Mouse (Mus musculus): ENCODE data around the gene Lipa.

Lipa gene

DNA sequence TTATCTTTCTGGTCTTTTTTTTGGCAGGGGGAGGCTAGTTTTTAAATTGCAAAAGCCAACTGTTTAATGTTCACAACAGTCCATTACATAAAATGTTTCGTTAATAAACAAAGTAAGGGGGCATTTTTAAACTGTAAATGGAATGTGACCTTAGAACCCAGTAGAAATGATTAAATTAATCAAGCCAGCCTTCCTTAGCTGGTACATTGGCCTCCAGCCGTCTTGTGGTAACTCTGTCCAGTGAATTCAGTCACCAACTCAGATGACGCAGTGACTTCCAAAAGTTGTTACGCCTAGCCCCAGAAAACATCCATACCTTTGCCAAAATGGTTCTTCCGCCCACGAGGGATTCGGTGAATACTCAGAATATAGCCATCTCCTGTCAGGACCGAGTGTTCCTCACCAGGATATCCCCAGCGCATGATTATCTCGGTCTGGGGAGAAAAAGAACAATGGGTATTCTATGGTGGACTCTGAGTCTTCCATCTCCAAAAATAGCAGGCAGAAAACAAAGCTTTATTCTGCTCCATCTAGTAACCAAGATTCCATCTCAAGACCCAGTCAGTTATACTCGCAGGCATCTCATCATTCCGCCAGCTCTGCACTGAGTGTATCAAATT lies 4.1 kb downstream of the Lipa start:
- DNase-seq (ENCODE audit: low spot score in 2 of 2): no peak

DNA sequence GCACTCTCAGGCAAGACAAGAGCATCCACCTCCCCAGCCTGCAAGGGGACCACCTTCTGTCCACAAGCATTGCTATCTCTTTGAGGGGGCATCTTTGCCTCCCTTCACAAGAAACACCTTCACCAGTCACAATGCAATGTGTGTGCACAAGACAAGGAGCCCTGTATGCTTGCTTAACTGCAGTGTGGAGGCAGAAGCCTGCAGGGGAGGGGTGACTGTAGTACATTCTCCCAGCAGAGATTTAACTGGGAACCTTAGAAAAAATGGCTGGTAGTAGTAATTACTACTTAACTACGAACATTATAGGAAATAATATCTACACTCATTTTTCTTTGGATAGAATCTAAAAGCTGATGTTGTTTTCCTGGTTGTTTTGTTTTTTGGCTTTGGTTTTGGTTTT lies 5.3 kb downstream of the Lipa start:
- no peak for DNase-seq (ENCODE audit: low spot score in 2 of 2)

GRCm38 (mm10) chr19:34521361-34521760 lies 5.9 kb downstream of the Lipa start:
- DNase-seq (ENCODE audit: low spot score in 2 of 2): no peak

DNA sequence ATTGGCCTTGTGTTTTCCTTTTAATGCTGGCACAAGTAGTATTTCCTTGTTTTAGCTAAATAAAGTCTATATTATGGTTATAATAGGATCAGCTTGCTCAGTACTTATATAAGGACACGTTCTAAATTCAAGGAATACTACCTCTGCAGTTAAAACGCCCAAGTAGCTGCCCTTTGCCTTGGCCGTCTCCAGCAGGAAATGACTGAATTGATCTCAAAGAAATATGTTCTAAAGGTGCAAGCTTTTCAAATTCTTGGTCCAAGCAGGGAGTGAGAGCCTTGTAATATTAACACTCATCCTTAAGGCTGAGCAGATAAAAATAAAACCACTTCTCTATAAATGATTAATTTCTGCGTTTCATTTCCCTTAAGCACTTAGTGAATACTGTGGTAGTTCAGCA lies 7.2 kb downstream of the Lipa start:
- no peak for DNase-seq (ENCODE audit: low spot score in 2 of 2)

DNA sequence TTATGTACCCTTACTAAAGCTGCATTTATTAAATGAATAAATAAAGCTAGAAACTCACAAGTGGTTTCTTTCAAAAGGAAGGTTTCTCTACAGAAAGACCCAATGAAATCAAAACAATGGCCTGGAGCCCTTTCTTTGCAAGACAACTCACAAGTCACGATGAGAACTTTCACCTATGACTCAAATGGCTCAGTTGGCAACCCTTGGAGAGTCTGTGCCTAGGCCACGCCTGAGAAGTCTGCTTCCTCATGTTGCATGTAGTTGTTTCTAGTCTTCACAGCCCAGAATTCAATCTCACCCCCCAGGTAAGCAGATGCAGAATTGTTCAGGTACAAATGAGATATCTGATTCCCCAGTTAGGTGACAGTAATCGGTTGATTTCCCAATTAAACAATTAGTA lies 7.6 kb downstream of the Lipa start:
- no peak for DNase-seq (ENCODE audit: low spot score in 2 of 2)

DNA sequence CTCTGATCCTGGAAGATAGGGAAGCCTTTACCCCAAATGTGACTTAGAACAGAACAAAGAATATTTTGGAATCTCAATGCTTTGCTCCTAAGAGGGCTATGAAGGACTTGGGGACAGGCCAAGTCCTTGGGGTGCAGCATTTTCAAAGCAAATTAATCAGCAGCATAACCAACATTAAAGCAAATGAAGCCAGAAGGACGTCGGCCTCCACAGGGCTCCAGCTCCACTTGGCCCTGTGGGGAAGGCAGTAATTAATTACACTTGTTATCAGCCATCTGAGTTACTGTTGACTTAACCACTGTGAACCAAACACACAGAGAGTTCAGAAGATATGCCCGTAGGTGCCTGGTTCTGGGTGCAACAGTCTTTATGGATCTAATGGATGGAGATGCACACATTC lies 8.5 kb downstream of the Lipa start:
- no peak for DNase-seq (ENCODE audit: low spot score in 2 of 2)

DNA sequence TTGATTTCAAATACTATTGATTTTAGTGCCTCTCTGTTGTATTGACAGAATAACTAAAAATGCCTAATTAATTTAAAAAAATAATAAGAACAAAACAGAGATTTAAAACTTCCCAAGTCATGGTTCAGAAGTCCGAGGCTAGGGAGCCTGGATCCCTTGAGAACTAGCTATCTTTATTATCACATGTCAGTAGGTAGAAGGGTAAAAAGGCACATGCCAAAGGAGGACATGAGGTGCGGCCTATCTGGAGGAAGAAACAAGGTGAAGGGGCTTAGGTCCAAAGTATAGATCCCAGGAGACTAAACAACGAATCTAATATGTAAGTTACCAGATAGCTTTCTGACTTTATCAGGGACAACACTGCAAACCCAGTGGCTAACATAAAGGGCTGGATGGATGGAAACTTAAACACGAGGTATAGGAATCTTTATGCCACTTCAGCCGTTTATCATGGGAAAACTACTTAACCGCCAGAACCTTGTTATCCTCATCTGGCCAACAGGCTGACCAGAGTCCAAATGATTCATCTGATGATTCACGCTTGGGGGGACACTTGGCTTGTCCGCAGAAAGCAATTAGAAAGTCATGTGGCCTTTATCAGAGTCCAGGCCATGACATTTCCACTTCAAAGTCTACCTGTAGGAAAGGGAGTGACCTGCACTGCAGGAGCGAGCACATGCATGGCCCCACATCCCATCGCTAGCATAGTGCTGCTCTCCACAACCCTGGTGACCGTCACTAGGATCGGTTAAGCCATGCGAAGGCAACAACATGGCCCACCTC lies 9.3 kb downstream of the Lipa start:
- DNase-seq (ENCODE audit: low spot score in 2 of 2): no peak

DNA sequence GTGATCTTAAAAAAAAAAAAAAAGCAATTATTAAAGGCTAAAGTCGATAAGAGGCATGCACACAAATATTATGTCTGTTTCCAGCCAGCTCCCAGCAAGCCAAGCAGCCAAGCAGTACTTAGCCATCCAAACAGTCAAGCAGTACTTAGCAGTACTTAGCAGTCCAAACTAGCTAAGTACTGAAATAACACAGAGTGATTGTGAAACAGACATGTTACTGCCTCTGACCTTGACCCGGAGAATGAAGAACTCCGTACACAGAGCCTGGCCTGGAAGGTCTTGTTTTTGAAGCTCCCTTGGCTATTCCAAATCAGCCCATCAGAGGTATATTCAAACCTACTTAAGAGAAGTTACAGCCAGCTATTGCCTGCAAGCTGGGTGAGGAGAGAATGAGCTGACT lies 10.1 kb downstream of the Lipa start:
- DNase-seq (ENCODE audit: low spot score in 2 of 2): no peak

DNA sequence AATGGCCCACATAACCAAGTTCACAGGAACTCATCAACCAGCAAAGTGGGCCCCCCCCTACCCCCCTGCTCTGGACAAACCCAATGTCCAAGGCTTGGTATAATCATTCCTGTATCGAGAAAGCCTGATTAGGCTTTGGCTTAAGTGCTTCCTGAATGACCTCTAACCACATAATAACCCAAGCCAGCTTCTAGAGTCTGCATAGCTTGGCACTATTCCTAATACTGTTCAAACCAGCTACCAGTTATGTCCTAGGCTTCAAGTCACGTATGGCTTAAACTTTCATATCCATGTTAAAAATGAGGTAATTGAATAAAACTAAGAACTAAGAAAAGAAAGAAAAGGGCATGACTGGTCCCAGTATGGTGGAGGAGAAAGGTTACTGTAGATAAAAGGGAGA lies 10.9 kb downstream of the Lipa start:
- no peak for DNase-seq (ENCODE audit: low spot score in 2 of 2)

DNA sequence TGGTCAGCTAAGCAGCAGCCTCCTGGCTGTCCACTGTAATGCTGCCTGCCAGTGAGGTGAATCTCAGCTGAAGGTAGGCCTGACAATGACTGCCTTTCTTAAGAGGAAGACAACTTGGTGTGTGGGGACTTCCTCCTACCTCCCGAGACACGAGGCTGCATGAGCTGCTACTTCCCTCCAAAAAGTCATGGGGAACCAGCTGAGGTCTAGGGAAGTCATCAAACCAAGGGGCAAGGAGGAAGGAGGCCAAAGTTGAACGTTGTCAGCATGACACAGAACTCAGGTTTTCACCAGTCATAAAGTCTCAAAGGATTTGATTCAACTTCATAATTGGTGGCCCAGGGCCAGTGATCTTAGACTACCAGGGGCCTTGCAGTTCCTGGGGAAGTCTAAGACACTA lies 11.6 kb downstream of the Lipa start:
- no peak for DNase-seq (ENCODE audit: low spot score in 2 of 2)

DNA sequence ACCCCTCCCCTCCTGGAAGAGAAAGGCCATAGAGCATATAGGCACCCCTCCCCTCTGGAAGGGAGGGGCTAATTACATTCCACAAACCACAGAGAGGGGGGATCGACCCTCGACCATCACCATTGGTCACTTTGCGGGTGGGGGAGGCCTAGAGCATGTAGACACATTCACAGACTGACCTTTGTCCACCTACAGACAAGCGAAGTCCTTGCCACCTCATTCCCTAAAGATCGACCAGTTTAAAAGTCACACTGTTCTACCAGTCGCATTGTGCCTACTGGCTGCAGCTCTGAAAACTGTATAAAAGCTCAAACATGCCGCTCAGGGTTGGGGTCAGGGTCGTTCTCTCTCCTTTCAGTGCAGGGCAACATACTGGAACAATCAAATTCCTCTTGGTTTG lies 15.7 kb downstream of the Lipa start:
- no peak for DNase-seq (ENCODE audit: low spot score in 2 of 2)

- no peak for DNase-seq (ENCODE audit: low spot score in 2 of 2)
Observed at GRCm38 (mm10) chr19:34510717-34511116, 16.6 kb downstream of the Lipa start.

- no peak for DNase-seq (ENCODE audit: low spot score in 2 of 2)
Observed at GRCm38 (mm10) chr19:34505161-34505721, 22.0 kb downstream of the Lipa start.

GRCm38 (mm10) chr19:34500763-34501162 lies 26.5 kb downstream of the Lipa start:
- DNase-seq (ENCODE audit: low spot score in 2 of 2): peak; percentile 44 to 62

GRCm38 (mm10) chr19:34496353-34496752 lies 30.9 kb downstream of the Lipa start:
- no peak for DNase-seq (ENCODE audit: low spot score in 2 of 2)

DNA sequence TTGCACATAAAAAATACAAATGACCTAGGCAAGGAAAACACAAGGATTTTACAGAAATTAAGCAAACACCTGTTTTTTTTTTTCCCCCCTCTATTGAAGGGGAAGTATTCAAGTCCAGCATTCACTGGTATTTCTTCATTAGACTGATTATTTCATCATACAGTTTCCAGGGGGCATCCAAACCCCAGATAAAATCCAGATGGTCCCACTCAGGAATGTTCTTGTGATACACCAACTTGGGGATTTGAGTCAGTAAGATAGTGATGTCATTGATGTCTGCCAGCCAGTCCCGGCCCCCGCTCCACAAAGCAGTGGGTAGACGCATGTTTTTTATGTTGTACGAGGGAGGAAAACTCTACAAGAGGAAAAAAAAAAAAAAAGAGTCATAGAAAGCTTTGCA lies 33.4 kb downstream of the Lipa start:
- no peak for DNase-seq (ENCODE audit: low spot score in 2 of 2)

DNA sequence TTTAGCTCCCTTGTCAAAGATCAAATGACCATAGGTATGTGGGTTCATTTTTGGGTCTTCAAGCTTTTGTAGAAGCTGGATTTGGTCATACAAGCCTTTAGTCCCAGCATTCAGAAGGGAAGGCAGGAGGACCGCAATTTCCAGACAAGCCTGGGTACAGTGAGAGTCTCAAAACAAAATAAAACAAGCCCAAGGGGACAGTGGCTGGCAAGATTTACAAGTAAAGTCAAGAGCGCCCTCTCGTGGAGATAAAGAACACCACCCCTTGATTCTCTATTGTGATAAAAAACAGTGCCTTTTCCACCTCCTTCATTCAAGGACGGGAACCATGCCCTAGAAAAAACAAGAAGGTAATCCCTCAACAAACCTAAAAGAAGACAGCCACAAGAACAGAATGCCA lies 43.7 kb downstream of the Lipa start:
- peak in 1 of 2 experiments; percentile 19 for DNase-seq (ENCODE audit: low spot score in 2 of 2)

DNA sequence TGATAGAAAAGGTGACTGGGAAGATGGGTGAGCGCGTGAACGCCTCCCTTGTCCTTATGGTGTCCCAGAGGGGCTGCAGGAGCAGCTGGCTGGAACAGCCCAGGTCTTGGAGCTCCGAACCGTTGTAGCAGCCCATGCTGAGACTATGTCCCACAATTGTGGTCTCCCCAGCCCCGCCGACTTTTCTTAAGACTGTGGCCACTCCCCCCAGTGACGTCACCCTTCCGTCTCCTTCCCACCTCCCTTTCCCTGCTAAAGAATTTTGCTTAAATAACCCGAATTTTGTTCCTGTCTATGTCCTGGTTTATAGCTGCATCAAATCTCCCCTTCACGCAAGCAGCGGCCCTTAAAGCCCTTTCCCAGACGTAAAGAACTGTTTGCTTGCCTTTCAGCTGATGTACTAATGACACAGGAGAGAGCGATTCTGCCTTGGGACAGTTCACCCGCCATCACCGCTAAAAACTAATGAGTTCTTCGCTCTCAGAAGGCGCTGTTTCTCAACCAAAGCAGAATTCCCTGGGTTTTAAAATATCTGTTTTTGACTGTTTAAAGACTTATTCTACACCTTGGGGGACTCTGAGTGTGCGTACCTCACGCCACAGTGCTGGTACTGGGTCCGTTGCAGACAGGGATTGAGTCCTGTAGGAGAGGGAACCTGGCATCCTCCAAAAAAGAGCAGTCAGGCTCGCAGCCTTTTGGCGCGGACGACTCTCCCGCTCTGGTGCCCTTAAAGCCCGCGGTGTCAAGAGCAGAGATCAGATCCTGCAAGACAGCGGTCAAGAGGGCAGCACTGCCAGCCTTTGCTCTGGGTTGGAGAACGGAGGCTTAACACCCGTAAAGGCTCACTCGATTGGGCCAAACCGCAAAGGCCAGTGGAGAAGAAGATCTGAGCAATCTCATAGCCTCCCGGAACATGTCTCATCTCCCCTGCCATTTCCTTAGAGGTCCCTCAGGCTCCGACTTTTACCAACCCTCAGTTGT lies 52.0 kb downstream of the Lipa start, which contains the start of gene Ch25h:
TSS of gene Ch25h (minus strand) at position 174 of the 981 bp plus-strand sequence.
- no peak for DNase-seq (ENCODE audit: low spot score in 2 of 2)

DNA sequence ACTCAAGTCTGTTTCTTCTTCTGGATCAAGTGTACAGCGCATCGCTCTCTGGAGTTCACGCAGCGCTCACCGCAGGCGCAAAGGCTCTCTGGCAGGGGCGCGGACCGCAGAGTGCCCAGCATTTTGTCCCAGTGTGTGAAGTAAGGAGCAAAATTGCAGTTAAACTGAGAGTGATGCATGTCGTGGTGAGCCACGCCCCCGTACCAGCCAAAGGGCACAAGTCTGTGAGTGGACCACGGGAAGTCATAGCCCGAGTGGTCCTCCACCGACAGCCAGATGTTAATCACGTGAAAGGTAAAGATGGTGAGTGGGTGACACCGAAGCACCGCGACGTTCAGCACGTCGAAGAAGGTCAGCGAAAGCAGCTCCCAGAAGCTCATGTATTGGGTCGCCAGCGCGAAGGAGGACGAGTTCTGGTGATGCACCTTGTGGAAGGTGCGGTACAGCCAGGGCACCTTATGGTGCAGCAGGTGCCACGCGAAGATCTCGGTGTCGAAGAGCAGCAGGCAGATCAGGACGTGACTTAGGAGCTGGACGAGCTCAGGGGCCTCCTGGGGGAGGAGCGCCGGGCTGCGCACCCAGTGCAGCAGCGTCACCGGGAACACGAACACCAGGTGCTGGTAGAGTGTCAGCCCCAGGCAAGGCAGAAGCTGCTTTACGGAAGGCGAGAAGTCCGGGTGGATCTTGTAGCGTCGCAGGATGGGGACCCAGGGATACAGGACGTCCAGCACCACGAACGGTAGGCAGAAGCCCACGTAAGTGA lies 52.9 kb downstream of the Lipa start:
- no peak for DNase-seq (ENCODE audit: low spot score in 2 of 2)

GRCm38 (mm10) chr19:34471703-34472102 lies 55.6 kb downstream of the Lipa start:
- DNase-seq (ENCODE audit: low spot score in 2 of 2): no peak

- DNase-seq (ENCODE audit: low spot score in 2 of 2): no peak
Observed at GRCm38 (mm10) chr19:34468794-34469193, 58.5 kb downstream of the Lipa start.

All from spleen, postnatal 14 days (tissue).